Mouse (Mus musculus) testis, adult 2 months (tissue): ENCODE measurements around the gene Serpinb8. TPM values are rescaled to one million over a fixed set of nuclear protein-coding genes. Genes with fewer than 3 reads are reported as not detected.

Experiments used
- H3K27ac ChIP-seq: fragments of 200-500 bp; 2 replicates; pipeline ENCODE4 v1.5.1; 2012; ENCODE audit warnings: low read depth, low read length; ENCODE audit not compliant: control insufficient read depth, insufficient read depth
- H3K27me3 ChIP-seq: fragments of 200-500 bp; 2 replicates; pipeline ENCODE4 v1.6.1; 2012; ENCODE audit warnings: mild to moderate bottlenecking, low read length, moderate library complexity; ENCODE audit not compliant: control insufficient read depth, insufficient read depth
- H3K36me3 ChIP-seq: fragments of 200-500 bp; 2 replicates; pipeline ENCODE4 v1.6.1; 2012; ENCODE audit warnings: mild to moderate bottlenecking, low read length; ENCODE audit not compliant: control insufficient read depth, insufficient read depth
- H3K4me1 ChIP-seq: fragments of 200-500 bp; 2 replicates; pipeline ENCODE4 v1.6.1; 2012; ENCODE audit warnings: low read length; ENCODE audit not compliant: control insufficient read depth, insufficient read depth
- H3K4me3 ChIP-seq: fragments of 200-500 bp; 2 replicates; pipeline ENCODE4 v1.5.1; 2012; ENCODE audit warnings: low read depth, mild to moderate bottlenecking, low read length, moderate library complexity, mixed read lengths; ENCODE audit not compliant: control insufficient read depth
- CTCF ChIP-seq: fragments of 200-500 bp; IDR thresholded peaks from 2 replicates; pipeline ENCODE4 v1.5.1; 2012; ENCODE audit warnings: low read depth, mild to moderate bottlenecking, inconsistent platforms, low read length, moderate library complexity; ENCODE audit not compliant: control insufficient read depth, insufficient read depth, insufficient replicate concordance
- POLR2A ChIP-seq: fragments of 200-500 bp; IDR thresholded peaks from 2 replicates; pipeline ENCODE4 v1.6.1; 2012; ENCODE audit warnings: low read depth, mild to moderate bottlenecking, inconsistent platforms, low read length, moderate library complexity; ENCODE audit not compliant: control insufficient read depth
- polyA plus RNA-seq: library from polyadenylated mRNA; depleted of rRNA; stranded (reverse); fragments of >200 nt; gene quantifications from 2 replicates; pipeline ENCODE4 v1.2.3, GENCODE M21; 2012; rRNA removed

Serpinb8 gene
- polyA plus RNA-seq: 0.07 and 0.32 TPM in 2 replicates

- H3K27me3 ChIP-seq: no peaks in the 10 kb centered on the region
- H3K4me1 ChIP-seq: peaks cover 2% of the 10 kb centered on the region; the same call in 1 of the 2 replicates
- H3K36me3 ChIP-seq: no peaks in the 10 kb centered on the region
- peak within 1 kb of the TSS; percentile 1; the same call in 1 of the 2 replicates for H3K4me3 ChIP-seq
- no peak for TF ChIP-seq POLR2A
- TF ChIP-seq CTCF: no peak
- no peak within 1 kb of the TSS for H3K27ac ChIP-seq
Measured at GRCm38 (mm10) chr1:107589691-107590470, at the start of gene Serpinb8. Gene Serpinb8 (plus strand): TSS chr1:107590006.

GRCm38 (mm10) chr1:107559494-107559893, 30.3 kb upstream of the Serpinb8 start:
- TF ChIP-seq POLR2A (no peak), CTCF (no peak)
- no peak overlapping the region for H3K4me3 ChIP-seq
- no peaks in the 10 kb centered on the region for H3K36me3 ChIP-seq

GRCm38 (mm10) chr1:107562110-107562509, 27.7 kb upstream of the Serpinb8 start:
- no peaks in the 10 kb centered on the region for H3K27me3 ChIP-seq
- H3K27ac ChIP-seq: no peak overlapping the region
- H3K4me3 ChIP-seq: no peak overlapping the region
- no peaks in the 10 kb centered on the region for H3K4me1 ChIP-seq
- TF ChIP-seq POLR2A (no peak), CTCF (no peak)
- H3K36me3 ChIP-seq: no peaks in the 10 kb centered on the region

More at GRCm38 (mm10) chr1:107559494-107559893, 30.3 kb upstream of the Serpinb8 start:
- Histone ChIP-seq H3K27me3 (no peaks in the 10 kb centered on the region), H3K27ac (no peak overlapping the region), H3K4me1 (no peaks in the 10 kb centered on the region)

GRCm38 (mm10) chr1:107565644-107566043, 24.2 kb upstream of the Serpinb8 start:
- TF ChIP-seq POLR2A (no peak), CTCF (no peak)
- Histone ChIP-seq H3K27me3 (no peaks in the 10 kb centered on the region), H3K4me1 (no peaks in the 10 kb centered on the region), H3K4me3 (no peak overlapping the region), H3K36me3 (no peaks in the 10 kb centered on the region), H3K27ac (no peak overlapping the region)

GRCm38 (mm10) chr1:107576094-107576493, 13.7 kb upstream of the Serpinb8 start:
- H3K27ac ChIP-seq: no peak overlapping the region
- H3K36me3 ChIP-seq: no peaks in the 10 kb centered on the region
- no peaks in the 10 kb centered on the region for H3K27me3 ChIP-seq
- no peak for TF ChIP-seq CTCF
- no peak overlapping the region for H3K4me3 ChIP-seq
- H3K4me1 ChIP-seq: no peaks in the 10 kb centered on the region

- Histone ChIP-seq H3K27ac (no peak overlapping the region), H3K4me1 (no peaks in the 10 kb centered on the region), H3K4me3 (no peak overlapping the region), H3K36me3 (no peaks in the 10 kb centered on the region), H3K27me3 (no peaks in the 10 kb centered on the region)
- TF ChIP-seq CTCF (no peak), POLR2A (no peak)
Measured at GRCm38 (mm10) chr1:107577514-107577913, 12.3 kb upstream of the Serpinb8 start.

- no peaks in the 10 kb centered on the region for H3K36me3 ChIP-seq
- TF ChIP-seq CTCF (no peak), POLR2A (no peak)
- H3K4me3 ChIP-seq: no peak overlapping the region
- no peaks in the 10 kb centered on the region for H3K4me1 ChIP-seq
- H3K27ac ChIP-seq: no peak overlapping the region
- no peaks in the 10 kb centered on the region for H3K27me3 ChIP-seq
Measured at GRCm38 (mm10) chr1:107581220-107581619, 8.6 kb upstream of the Serpinb8 start.

- Histone ChIP-seq H3K4me3 (no peak overlapping the region), H3K36me3 (no peaks in the 10 kb centered on the region), H3K27ac (no peak overlapping the region), H3K27me3 (no peaks in the 10 kb centered on the region), H3K4me1 (no peaks in the 10 kb centered on the region)
- TF ChIP-seq CTCF: no peak
- TF ChIP-seq POLR2A: no peak
Measured at GRCm38 (mm10) chr1:107582900-107583299, 6.9 kb upstream of the Serpinb8 start.
